Mouse (Mus musculus): ENCODE results near the gene Cyp4f18. TPM values are rescaled to one million over a fixed set of nuclear protein-coding genes. Genes with fewer than 3 reads are reported as not detected.
"Not testable (repeated sequence)": the region's sequence is repeated elsewhere in the genome, so short reads cannot be mapped to it uniquely, and the experiment has no call there.

Cyp4f18 gene
- not detected for total RNA-seq (2021)
- long read RNA-seq, experiment 1, result 0 reads
- long read RNA-seq, experiment 2, result 0 reads

DNA sequence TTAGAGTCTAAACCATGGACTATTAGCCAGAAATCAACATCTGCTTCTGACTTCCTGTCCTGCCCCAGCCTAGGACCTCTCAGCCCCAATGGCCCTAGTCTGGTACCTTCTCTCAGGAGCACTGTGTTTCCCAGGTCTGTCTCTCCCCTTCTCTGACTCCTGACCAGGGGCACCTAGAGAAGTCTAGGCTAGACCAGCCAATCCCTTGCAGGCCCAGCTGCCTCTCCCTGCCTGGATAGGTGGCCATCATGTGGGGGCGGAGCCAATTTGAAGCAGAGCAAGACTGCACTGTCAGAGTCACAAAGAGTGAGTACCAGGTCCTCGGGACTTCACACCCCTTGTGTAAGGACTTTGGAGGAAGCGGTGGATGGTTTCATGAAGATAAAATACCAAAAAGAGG lies at the start of gene Cyp4f18:
TSS of gene Cyp4f18 (minus strand) at position 154 of the 400 bp plus-strand sequence.
- DNase-seq (ENCODE audit: low spot score in 2 of 2), result no peak
- Histone ChIP-seq H3K27ac (no peak within 1 kb of the TSS), H3K4me3 (no peak within 1 kb of the TSS)
- no peak for TF ChIP-seq CTCF (conservative IDR thresholded peaks at IDR 0.05)

GRCm38 (mm10) chr8:72057643-72058042 lies 48.2 kb upstream of the Cyp4f18 start:
- not testable (repeated sequence) for H3K27ac ChIP-seq; H3K4me3 ChIP-seq; DNase-seq (ENCODE audit: low spot score in 2 of 2)

- not testable (repeated sequence) for DNase-seq (ENCODE audit: low spot score in 2 of 2); H3K4me3 ChIP-seq; H3K27ac ChIP-seq
These were observed 45.2 kb upstream of the Cyp4f18 start for GRCm38 (mm10) chr8:72054633-72055032.

DNA sequence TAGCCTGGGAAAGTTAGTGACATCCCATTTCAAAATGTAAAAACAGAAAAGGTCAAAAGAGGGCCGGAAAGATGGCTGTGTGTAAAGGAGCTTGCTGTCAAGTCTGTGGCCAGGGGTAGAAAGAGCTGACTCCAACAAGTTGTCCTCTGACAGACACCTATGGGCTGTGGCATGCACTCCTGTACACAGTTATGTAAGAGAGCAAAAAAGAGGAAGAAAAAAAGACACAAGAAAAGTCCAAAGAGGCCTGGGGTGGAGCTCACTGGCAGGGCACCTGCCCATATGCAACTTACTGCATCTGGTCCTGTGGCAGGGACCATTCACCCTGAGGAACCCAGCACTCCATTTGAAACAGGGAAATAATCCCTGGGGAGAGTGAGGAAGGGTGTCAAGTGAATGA lies 33.1 kb upstream of the Cyp4f18 start:
- no peak overlapping the region for H3K4me3 ChIP-seq
- H3K27ac ChIP-seq, result no peak overlapping the region
- DNase-seq (ENCODE audit: low spot score in 2 of 2), result no peak
- no peak for TF ChIP-seq CTCF (conservative IDR thresholded peaks at IDR 0.05)

DNA sequence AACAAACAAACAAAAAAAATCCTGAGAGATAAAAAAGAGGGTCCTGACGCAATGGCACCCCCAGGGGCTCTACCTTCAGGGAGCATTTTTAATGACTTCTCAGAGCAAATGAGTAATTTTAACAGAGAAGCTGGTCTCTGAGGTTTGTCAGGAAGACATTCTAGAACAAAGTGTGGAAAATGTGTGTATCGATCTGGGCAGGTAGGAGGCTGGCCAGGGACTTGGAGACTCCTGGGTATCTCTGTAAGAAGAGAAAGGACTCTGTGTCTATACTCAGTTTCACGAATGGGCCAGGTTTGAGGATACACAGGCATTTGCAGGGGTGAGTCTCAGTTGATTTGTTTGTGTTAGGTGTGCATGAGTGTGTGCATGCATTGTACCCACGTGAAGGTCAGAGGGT lies 31.5 kb upstream of the Cyp4f18 start, which contains the start of gene Olfr372:
TSS of gene Olfr372 (plus strand) at position 301 of the 400 bp plus-strand sequence.
- not testable (repeated sequence) for H3K4me3 ChIP-seq

DNA sequence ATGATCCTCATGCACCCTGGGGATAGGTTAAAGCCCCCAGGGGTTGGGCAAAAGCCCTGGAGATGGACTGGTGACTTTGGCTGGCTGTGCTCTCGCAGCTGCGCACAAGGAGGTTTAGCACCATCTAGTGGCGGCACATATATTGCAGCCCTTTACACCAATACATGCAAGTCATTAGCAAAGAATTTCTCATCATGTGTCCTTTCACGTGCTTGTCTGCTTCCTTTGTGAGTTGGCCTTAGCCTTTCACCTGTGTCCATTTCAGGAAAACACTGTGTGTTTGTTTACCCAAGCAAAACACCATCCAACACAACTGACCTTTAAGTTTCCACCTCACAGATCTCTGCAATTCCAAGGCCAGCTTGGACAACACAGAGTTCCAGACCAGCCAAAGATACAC lies 23.5 kb upstream of the Cyp4f18 start:
- H3K27ac ChIP-seq, H3K4me3 ChIP-seq: not testable (repeated sequence)
- peak; percentile 10 to 67 for DNase-seq (ENCODE audit: low spot score in 2 of 2)
- TF ChIP-seq CTCF (conservative IDR thresholded peaks at IDR 0.05), result peak; percentile 63

More for the DNA sequence above, 31.5 kb upstream of the Cyp4f18 start, which contains the start of gene Olfr372:
- not testable (repeated sequence) for H3K27ac ChIP-seq; DNase-seq (ENCODE audit: low spot score in 2 of 2)

DNA sequence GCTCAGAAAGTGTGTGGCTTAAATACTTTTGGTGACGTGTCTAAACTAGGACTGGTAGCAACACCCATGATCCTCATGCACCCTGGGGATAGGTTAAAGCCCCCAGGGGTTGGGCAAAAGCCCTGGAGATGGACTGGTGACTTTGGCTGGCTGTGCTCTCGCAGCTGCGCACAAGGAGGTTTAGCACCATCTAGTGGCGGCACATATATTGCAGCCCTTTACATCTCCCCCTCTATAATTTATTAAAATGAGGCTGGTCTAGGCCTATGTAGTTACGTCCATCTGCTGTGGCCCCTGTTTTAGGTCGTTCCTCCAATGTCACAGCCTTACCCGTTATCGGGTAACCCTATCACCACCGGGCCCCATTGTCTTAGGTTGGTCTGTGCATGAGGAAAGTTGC lies 15.5 kb upstream of the Cyp4f18 start:
- DNase-seq (ENCODE audit: low spot score in 2 of 2), result peak in 1 of 2 experiments; percentile 42

GRCm38 (mm10) chr8:72019816-72020215 lies 10.4 kb upstream of the Cyp4f18 start:
- DNase-seq (ENCODE audit: low spot score in 2 of 2), result no peak
- no peak overlapping the region for H3K4me3 ChIP-seq
- TF ChIP-seq CTCF (conservative IDR thresholded peaks at IDR 0.05), result no peak
- no peak overlapping the region for H3K27ac ChIP-seq

More for the DNA sequence above, 15.5 kb upstream of the Cyp4f18 start:
- H3K27ac ChIP-seq, H3K4me3 ChIP-seq: not testable (repeated sequence)
- peak; percentile 44 for TF ChIP-seq CTCF (conservative IDR thresholded peaks at IDR 0.05)

DNA sequence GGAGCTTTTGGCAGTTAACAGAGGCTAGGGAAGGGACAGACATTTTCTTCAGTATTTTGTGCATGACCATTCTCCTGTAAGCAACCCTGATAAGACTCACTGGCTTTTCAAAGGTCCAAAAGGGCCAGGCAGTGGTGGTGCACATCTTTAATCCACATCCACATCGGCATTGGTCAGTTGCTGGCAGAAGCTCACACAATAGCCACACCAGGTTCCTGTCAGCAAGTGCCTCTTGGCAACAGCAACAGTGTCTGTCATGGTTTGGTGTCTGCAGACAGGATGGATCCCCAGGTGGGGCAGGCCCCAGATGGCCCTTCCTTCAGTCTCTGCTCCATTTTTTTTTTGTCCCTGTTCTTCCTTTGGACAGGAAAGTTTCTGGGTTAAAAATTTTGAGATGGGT lies 9.6 kb upstream of the Cyp4f18 start:
- not testable (repeated sequence) for DNase-seq (ENCODE audit: low spot score in 2 of 2); H3K4me3 ChIP-seq; H3K27ac ChIP-seq

- Histone ChIP-seq H3K27ac (no peak overlapping the region), H3K4me3 (no peak overlapping the region)
- peak in 1 of 2 experiments; percentile 16 for DNase-seq (ENCODE audit: low spot score in 2 of 2)
- TF ChIP-seq CTCF (conservative IDR thresholded peaks at IDR 0.05), result no peak
These were observed 8.7 kb upstream of the Cyp4f18 start for GRCm38 (mm10) chr8:72018141-72018540.

DNA sequence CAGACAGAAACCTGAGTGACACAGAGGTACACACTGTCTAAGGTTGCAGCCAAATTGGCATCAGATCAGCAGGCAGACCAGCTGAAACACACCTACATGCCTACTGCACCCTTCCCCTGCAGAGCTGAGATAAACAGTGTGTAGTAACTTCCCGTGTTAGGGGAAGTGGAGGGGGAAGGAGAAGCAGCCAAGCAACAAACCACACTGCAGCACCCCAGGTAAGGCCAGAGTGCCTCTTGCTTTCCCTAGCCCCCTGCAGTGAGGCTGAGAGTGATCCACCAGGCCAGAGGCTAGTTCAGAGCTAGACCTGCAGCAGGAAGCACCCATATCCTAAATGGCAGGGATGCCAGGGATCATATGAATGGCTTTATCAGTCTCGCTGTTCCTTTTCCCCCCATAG lies 7.9 kb upstream of the Cyp4f18 start:
- H3K4me3 ChIP-seq; DNase-seq (ENCODE audit: low spot score in 2 of 2); H3K27ac ChIP-seq: not testable (repeated sequence)

DNA sequence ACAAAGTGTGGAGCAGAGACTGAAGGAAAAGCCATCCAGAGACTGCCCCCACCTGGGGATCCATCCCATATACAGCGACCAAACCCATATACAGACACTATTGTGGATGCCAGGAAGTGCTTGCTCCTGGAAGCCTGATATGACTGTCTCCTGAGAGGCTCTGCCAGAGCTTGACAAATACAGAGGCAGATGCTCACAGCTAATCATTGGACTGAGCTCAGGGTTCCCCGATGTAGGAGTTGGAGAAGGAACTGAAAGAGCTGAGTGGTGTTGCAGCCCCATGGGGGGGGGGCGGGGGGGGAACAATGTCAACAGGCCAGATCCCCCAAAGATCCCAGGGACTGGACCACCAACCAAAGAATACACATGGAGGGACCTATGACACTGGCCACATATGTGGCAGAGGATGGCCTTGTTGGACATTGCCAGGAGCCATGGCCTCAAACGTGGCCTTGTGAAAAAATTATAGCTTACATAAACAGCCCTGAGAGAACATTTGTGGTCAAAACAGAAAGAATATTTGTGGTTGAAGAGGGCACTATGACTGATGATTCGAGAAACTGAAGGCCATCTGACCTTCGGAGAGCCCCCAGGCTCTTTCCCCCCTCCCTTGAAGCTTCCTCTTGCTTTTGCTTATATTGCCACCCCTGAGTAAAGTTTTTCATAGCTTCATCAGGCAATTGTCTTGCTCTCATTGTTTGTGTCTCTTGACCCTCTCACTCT lies 4.2 kb upstream of the Cyp4f18 start:
- DNase-seq (ENCODE audit: low spot score in 2 of 2); H3K27ac ChIP-seq; H3K4me3 ChIP-seq: not testable (repeated sequence)

GRCm38 (mm10) chr8:72008134-72008641 lies 1.2 kb downstream of the Cyp4f18 start:
- Histone ChIP-seq H3K4me3 (no peak overlapping the region), H3K27ac (no peak overlapping the region)
- DNase-seq (ENCODE audit: low spot score in 2 of 2), result no peak
- TF ChIP-seq CTCF (conservative IDR thresholded peaks at IDR 0.05), result no peak

GRCm38 (mm10) chr8:72006763-72007162 lies 2.7 kb downstream of the Cyp4f18 start:
- Histone ChIP-seq H3K4me3 (no peak overlapping the region), H3K27ac (no peak overlapping the region)
- no peak for TF ChIP-seq CTCF (conservative IDR thresholded peaks at IDR 0.05)
- no peak for DNase-seq (ENCODE audit: low spot score in 2 of 2)
